Mouse (Mus musculus) adrenal gland, postnatal 14 days (tissue): ENCODE measurements at regions not wholly inside any gene's neighbourhood (a gene's known extent, or its start where the extent isn't known, plus 50 kb on each side); places are given as distances from the start of the nearest gene placed in this dataset.
"Not testable (repeated sequence)": the region's sequence is repeated elsewhere in the genome, so short reads cannot be mapped to it uniquely, and the experiment has no call there.

Source experiments
- DNase-seq: peaks from one replicate; pipeline ENCODE4 v3.0.0; 2021; ENCODE audit warnings: mixed read lengths

DNA sequence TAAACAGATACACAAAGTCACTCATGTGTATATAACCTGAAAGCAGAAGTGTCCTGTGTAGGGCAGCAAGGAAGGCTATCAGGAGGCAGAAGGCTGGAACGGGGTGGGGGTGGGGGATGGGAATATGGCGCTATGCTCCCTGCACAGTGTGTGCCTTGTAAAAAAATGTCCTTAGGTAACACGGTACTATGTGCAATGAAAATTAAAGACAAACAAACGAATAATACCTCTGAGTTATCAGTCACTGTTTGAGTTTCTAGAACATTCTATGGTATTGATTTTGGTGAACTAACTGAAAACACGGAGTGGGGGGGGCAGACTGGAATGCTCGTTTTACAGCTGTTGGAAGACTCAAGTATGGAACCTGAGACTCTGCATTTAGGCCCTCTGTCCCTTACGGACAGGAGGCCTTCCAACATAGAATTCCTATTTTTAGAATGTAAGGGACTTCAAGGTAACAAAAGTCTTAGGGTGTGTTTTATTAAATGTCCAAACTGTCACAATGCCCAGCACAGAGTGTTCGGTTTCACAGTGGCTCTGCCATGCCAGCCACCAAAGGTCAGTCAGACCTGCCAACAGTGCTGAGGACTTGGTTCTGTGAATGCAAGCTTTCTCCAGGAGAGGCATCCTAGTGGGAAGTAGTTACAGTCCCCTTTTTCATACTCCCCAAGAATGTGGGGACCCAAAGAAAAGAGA, 240.6 kb downstream of the Ano6 start:
- no peak for DNase-seq

DNA sequence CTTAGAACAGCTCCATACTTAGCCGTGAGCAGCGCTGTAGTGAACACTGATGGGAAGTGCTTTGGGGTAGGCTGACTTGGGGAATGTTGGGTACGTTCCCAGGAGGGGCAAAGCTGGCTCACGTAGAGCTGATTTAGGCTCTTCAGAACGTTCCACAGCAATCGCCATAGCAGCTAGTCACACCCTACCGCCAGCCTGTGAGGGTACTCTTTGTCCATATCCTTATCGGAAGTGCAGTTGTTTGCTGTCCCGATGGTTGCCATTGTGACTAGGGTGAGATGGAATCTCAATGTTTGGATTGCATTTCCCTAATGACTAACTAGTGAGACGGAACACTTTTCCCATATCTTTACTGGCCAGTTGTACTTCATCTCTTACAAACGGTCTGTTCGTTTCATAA, 244.6 kb downstream of the Ano6 start:
- no peak for DNase-seq

DNA sequence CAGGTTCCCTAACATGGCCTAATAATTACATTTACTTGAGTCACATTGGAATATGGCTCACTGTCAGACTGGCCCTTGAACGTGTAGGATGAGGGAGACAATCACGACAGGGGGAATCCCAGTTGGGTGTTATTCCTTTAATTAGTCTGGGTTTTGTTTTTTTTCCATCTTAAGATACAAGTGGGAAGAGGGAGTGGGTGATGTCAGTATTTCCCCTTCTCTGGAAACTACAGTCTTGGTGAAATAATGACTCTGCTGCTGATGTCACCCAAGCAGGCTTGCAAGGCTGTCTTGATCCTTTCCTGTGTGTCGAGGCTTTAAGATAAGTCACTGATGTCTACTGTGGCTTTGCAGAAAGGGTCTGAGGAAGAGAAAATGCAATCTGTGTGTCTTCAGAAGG, 241.8 kb upstream of the Arid2 start:
- DNase-seq: no peak

DNA sequence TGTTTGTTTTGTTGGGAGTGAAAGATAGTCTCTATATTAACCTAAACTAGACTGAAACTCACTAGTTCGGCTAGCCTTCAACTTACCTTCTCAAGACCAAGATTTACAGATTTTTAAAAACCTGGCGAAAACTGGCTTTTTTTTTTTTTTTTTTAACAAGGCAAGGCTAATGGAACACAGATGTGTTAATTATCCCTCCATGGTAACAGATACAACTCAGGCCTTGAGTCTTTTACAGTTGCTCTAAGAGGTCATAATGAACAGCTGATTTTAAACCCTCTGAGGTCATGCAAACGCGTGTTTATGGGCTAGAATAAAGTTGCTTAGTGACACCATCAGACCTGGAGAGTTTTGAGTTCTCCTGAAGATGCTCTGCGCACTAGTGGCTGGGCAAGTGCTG, 240.7 kb upstream of the Arid2 start:
- no peak for DNase-seq

DNA sequence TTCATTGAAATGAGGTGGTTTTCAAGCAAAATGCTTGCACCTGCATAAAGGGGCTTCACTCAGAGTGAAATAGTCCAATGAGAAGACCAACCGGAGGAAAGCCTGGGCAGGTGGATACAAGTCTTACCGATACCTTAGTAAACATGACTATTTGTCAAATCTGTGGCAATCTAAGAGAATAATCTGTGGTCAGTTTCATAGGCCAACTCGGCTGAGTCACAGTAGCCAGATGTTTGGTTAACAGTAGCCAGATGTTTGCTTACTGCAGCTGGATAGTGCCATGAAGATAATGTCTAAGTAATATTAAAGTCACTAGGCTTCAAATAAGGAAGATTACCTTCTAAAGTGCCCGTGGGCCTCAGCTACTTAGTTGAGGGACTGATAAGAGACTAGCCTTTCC, 236.9 kb upstream of the Arid2 start:
- DNase-seq: no peak

DNA sequence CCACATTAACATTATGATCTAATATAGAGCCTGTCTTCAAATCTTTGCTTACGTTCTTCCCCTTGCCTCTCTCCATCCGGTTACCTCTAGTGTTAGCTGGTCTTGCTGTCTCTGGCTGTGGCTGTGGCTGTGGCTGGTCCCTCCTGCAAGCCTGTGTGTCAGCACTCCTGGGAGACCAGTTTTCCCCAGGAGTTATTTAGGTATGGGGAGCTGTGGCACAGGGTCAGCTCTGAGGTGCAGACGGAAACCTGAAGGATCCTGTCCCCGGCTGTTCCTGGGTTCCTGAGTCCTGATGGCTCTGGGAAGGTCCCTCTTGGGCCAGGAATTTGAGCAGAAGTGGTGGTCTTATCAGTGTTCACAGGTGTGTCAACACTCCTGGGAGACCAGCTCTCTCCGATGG, 234.7 kb upstream of the Arid2 start:
- no peak for DNase-seq

DNA sequence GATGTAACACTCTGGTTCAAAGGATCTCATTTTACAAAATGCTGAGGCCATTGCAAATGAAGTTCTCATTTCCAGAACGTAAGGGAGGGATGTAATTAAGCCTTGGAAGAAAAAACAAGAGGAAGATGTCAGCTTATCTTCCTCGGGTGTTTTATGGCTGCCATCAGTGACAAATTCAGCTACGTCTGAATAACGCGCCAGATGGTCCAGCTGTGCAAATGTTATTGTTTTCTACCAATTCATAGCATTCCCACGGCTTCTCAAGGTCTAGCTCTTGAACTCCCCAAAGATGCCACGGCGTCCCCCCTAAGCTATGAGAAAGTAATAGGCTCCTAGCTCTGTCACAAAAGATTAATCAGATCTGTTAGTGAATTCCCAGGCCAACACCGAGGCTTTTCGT, 232.0 kb upstream of the Arid2 start:
- no peak for DNase-seq

DNA sequence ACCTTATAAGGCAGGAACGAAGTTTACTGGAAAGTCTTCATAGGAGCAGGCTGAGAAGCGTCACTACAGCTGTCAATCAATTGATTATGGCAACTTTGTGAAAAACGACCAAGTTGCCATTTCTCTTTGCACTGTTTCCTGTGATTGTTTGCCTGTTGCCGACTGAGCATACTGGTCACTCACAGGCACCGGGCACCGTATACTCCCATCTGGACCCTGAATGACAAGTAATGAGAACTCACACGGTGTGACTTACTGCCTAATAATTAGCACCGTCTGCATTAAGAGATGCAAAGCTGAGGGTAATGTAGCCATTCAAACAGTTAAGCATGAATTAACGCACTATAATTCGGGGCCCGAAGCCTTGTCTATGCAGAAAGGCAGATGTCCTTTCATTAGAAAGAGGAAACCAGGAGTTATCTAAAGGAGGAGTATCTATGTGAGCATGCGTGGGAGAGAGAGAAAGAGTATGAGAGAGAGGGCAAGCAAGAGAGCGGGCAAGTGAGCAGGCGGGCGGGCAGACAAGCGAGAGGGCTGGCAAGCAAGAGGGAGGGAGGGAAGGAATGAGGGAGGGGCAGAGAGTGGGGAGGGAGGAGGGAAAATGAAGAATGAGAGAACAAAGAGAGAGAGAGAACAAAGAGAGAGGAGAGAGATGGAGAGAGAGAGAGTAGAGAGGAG, 231.4 kb upstream of the Arid2 start:
- no peak for DNase-seq

DNA sequence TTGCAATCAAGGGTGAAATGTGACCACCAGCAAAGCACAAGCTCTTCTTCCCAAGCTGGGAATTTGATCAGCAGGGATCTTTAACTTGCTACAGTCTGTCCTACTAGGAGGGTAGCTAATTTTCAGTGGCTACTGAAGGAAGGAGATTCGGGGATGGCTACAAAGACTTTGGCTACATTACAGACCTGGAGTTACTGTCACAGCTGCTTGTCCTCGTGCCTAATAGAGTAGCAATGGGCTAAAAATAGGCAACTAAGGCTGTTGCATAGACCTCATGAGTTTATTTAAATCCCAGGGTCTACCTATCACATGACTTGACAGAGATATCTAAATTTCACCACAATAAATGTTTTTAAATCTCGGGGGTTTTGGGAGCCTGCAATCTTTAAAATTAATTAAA, 227.7 kb upstream of the Arid2 start:
- no peak for DNase-seq

DNA sequence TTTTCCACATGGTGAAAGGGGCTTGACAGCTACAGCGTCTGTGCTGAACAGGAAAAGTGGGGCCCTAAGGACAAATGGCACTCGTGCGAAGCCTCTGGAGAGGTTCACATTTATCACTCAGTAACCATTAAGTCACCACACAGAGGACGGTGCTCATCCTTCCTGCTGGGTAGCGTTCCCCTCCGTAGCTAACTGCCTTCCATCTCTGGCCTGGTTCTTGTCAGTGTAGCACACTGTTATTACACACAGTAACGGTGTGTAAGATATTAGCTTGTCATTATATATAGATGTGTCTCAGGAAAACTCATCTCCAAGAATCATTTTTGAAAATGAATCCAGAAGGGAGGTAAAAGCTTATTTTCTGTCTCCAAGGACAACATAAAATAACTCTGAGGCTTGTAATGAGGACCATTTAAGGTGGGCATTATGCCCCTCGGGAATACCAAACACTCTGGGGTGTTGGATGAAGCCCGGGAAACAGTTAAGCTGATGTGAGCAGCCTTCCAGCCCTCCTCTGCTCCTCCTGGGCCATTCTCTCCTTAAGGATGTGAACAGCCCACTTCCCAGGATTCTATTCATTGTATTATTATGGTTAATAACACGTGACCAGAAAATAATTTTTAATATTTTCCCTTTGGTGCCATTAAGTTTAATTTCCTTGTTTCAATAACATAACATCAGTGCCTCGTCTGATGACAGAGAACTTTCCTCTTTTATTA, 222.7 kb upstream of the Arid2 start:
- DNase-seq: no peak

DNA sequence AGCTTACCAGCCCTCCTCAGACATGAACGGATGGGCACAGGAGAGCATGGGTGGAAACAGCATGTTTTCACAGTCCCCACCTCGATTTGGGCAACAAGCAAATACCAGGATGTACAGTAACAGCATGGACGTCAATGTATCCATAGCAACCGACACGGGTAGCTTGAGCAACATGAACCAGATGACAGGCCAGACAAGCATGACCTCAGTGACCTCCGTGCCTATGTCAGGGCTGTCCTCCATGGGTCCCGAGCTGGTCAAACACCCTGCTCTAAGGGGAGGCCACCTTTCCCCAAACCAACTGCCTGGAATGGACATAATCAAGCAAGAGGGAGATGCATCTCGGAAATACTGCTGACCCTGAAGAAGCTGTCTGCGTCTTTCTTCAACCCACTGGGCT, 211.7 kb upstream of the Arid2 start:
- DNase-seq: no peak

DNA sequence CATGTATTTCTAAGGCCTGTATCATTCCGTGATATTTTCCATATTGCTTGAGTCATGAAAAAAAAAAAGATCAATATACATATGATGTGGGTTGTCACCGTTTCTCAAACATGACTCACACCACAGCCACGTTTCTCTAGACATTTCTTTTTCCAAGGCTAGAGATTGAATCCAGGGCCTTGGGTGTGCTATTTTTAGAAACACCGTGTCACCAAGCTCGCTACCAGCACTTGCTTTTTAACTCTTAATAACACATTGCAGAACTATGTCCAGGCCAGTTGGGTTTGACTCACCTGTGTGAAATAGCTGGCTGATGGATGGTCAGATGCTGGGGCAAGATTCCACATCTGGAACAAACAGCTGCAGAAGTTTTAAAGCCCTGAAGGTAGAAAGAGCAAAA, 209.6 kb upstream of the Arid2 start:
- no peak for DNase-seq

DNA sequence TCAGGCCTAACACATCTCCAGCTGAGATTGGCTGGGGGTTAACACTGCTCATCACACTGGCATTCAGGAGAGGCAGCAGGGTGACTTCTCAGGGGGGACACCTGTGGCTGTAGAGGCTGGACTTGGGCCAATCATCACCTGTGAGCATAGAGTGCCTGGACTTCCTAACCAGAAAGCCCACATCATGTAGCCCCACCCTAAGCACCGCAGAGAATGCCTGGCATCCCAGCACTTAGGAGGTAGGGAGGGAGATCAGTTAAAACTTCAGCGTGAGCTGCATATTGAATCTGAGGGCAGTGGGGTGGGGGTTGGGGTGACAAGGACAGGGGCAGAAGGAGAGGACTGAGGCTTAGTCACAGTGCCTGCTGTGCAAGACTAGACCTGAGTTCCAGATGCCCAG, 208.7 kb upstream of the Arid2 start:
- no peak for DNase-seq

DNA sequence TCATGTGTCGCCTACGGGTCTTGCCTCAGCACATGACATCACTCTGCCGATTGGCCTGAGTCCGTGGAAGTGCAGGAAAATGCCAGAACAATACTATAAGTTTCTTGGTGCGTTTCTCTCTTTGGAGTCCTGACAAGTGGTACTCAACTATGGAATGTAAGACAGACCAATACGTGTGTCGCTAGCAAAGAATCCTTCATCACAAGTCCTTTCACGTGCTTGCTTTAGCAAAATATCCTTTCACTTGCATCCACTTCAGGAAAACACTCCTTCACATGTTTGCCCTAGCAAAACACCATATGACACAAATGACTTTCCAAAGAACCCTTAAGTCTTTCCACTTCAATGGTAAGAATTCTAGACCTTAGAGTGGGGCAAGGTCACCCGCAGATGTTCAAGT, 197.6 kb upstream of the Arid2 start:
- no peak for DNase-seq

DNA sequence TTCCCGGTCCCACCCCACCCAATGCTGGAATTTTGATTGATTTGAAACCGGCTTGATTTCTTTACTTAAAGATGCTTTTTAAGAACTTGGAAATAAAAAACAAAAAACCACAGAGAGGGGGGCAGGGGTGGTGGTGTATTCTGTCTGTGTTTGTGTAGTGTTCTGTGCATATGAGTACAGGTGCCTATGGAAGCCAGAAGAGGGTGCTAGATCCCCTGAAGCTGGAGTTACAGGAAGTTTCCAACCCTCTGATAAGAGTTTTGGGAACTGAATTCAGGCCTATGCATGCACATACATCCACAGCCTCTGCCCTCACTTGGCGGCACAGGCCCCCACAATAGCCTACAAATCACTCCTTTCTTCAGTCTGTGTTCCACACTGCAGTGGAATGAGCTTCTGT, 190.9 kb upstream of the Arid2 start:
- DNase-seq: no peak

DNA sequence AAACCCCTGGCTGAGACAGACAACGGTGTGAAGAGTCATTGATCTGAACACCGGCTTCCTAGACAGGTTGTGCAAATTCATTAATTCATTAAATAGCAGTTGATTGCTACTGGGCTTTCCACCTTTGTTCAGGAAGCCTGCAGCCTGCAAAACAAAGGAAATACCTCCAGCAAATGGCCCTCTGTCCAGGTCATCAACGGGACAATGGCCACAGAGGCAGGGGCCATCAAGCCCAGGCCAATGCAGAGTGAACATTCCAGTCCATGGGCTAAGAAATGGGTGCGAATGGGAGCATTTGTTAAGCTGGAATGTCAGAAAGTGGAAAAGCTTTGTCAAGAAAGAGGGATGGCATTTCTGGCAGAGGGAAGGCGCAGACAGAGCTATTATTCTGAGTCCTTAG, 188.5 kb upstream of the Arid2 start:
- DNase-seq: no peak

DNA sequence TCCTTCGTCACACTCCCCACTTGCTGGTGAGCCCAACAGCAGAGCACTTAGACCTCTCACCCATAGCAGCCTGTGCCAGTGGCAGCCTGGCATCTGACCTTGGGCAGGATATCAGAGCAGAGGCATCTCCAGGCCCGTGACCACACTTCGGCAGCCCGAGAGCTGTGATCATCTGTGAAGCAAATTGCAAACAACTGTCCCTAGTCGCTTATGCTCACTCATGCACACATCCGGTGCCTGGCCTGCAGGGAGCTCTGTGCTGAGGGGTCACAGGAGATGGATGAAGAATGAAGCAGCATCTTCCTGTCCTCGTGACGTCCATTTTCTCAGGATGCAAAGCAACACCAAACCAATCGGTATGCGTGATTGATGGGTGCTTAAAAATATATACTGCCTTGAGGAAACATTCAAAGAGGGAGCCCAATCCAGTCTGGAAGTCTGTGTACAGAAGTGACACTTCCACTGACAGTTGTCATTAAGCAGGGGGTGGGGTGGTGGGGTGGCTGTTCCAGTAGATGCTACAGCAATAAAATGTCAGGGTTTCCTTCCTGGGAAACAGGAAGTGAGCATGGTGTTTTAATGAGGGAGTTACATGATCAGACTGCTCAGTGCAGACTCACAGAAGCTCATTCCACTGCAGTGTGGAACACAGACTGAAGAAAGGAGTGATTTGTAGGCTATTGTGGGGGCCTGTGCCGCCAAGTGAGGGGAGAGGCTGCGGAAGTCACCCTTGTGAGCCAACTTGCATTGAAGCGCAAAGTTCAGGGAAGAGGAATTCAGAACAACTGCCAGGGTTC, 187.3 kb upstream of the Arid2 start:
- DNase-seq: not testable (repeated sequence)

DNA sequence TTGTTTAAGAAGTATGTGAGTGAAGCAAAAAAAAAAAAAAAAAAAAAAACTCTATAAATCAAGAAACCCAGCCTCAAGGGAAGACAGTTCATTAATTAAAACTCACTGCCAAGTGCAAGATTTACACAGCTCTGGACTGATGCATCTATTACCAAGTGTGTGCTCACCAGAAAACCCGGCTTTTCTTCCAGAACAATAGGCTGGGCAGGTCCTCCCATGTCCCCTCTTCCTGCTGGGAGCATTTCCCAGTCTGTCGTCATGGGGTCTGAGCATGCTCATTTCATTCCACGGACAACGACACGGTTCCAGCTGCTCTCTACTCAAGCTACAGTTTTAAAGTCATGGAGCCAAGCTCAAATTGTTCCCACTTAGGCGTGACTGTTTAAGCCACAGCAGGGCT, 183.6 kb upstream of the Arid2 start:
- DNase-seq: peak; percentile 18

DNA sequence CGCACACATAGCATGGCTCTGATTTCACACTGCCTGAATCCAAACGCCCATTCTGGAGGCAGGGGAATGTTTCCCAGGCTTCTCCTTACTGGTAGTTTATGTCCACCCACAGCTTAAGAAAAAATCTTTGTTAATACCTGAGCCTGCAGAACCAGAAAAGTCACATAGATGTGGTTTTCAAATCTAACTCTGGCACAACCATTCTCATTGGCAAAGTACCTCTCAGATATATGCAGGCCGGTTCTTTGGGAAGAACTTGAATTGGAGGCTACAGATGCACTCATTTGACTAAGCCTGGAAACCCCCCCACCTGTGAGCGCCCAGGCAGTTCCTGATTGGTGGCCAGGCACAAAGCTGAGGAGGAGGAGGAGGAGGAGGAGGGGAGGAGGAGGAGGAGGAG, 179.8 kb upstream of the Arid2 start:
- DNase-seq: no peak

DNA sequence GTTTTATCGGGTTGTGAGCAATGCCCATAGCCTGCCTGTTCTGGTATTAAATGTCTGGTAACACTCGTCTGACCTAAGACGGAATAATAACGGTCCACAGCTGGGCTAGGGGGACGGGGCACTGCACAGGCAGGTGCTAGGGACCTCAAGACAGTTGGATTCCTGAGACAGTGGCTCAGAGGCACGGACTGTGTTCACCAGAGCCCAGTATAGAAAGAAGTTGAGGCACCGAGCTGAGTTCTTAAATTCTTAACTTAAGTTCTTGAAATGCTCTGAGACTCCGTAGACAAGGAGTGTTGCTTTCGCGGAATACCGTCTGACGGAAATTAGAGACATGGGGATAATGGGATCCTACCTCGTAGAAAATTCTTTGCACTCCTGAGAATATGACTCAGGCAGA, 174.2 kb upstream of the Arid2 start:
- no peak for DNase-seq

DNA sequence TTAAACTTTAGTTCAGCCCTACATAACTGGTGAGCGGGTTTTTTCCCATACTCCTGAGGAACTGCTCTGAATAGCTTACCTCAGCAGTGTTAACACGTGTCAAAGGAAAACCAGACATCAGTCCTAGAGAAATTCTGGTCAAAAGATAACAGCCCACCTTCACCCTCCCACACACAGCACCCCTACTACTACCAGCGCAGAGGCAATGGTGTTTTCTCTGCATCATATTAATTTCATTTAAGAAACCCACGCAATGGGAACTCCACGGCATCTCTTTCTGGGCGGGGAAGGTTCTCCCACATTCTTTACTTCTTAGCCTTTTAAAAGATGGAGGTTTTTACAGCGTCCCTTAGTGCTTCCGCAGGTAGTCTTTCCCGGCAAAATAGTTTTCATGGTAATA, 172.7 kb upstream of the Arid2 start:
- no peak for DNase-seq

DNA sequence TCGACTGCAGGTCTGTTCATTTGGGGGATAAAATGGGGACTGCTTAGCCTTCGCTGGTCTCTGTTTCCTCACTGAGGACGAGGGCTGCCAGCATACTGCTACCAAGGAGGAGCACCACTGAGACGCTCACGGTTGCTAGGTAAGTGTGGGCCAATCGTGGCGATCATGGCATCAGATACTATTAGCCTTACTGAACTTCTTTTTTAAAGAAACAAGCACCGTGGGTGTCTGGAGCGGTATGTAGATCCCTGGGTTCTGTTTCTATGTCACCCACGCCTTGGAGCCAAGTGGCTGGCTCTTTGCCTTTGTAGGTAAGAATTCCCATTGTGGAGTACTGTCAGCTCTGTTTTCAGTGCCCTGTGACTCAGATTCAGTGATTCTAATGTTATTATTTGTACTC, 172.1 kb upstream of the Arid2 start:
- no peak for DNase-seq

DNA sequence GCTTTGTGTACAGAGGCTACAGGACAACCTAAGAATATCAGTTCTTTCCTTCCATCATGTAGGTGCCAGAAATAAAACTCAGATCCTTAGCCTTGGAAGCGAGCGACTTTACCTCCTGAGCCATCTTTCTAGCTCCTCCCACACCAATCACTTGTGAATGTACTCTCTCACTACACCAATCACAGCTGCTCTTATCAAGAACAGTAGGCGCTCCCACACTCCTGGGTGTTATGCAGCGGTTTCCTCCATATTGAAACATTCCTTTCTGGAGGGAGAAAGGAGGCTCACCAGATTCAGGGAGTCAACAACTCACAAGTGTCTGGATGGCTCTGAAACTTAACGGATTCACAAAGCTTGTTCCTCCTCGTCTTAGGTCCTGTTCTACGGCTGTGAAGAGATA, 168.1 kb upstream of the Arid2 start:
- no peak for DNase-seq
